Mouse (Mus musculus) midbrain, embryonic 11.5 days (tissue): Measurements from ENCODE around the gene 9530077C05Rik. TPM values are rescaled to one million over a fixed set of nuclear protein-coding genes. Genes with fewer than 3 reads are reported as not detected.
"Not testable (repeated sequence)": the region's sequence is repeated elsewhere in the genome, so short reads cannot be mapped to it uniquely, and the experiment has no call there.

ENCODE experiments used
- ATAC-seq: fragments of 200-750 bp; cut with Nextera tagmentation; 2 replicates; pipeline ENCODE4 v1.8.0; 2017; ENCODE audit warnings: moderate TSS enrichment, moderate library complexity; ENCODE audit not compliant: low FRiP score
- DNase-seq: peaks from one replicate; pipeline ENCODE4 v3.0.0; 2015; ENCODE audit warnings: low spot score; ENCODE audit errors: missing footprints
- H3K27ac ChIP-seq: fragments of 300-500 bp; sonication (generic); 2 replicates; pipeline ENCODE4 v1.5.1; 2014; ENCODE audit warnings: low read depth, low read length
- H3K27me3 ChIP-seq: fragments of 300-500 bp; sonication (generic); 2 replicates; pipeline ENCODE4 v1.6.1; 2014; ENCODE audit warnings: mild to moderate bottlenecking, low read length, moderate library complexity, mixed read lengths; ENCODE audit not compliant: control insufficient read depth, insufficient read depth
- H3K36me3 ChIP-seq: fragments of 300-500 bp; sonication (generic); 2 replicates; pipeline ENCODE4 v1.6.1; 2014; ENCODE audit warnings: mild to moderate bottlenecking, low read length, moderate library complexity, mixed read lengths; ENCODE audit not compliant: control insufficient read depth, insufficient read depth
- H3K4me1 ChIP-seq: fragments of 300-500 bp; sonication (generic); 2 replicates; pipeline ENCODE4 v1.6.1; 2014; ENCODE audit warnings: low read length; ENCODE audit not compliant: control insufficient read depth, insufficient read depth
- H3K4me2 ChIP-seq: fragments of 300-500 bp; sonication (generic); 2 replicates; pipeline ENCODE4 v1.6.1; 2014; ENCODE audit warnings: mild to moderate bottlenecking, moderate library complexity
- H3K4me3 ChIP-seq: fragments of 300-500 bp; sonication (generic); 2 replicates; pipeline ENCODE4 v1.5.1; 2014; ENCODE audit warnings: low read depth, low read length
- H3K9ac ChIP-seq: fragments of 300-500 bp; sonication (generic); 2 replicates; pipeline ENCODE4 v1.6.1; 2014; ENCODE audit warnings: low read length
- H3K9me3 ChIP-seq: fragments of 300-500 bp; sonication (generic); 2 replicates; pipeline ENCODE4 v1.6.1; 2016; ENCODE audit warnings: low read length; ENCODE audit not compliant: control insufficient read depth
- WGBS: fragments of 180-500 bp; shearing (Covaris S2); extraction: QIAGEN DNeasy Blood & Tissue Kit; methylation state at CpG from one replicate; pipeline ENCODE4 v1.1.7; 2014; 5-methylcytosine and 5-hydroxymethylcytosine counted together
- polyA plus RNA-seq: library from polyadenylated mRNA; unstranded; fragments of >200 nt; fragmentation: Nextera tagmentation; extraction: Ambion mirVana; gene quantifications from 2 replicates; pipeline ENCODE4 v1.2.1, GENCODE M21; 2014

The 9530077C05Rik gene
- polyA plus RNA-seq, 1 experiment from 2014 or later = 11.1 TPM

GRCm38 (mm10) chr9:22389021-22389476, 22.3 kb upstream of the 9530077C05Rik start, which contains the start of gene Anln:
Gene Anln (minus strand): TSS chr9:22389188.
- H3K4me2 ChIP-seq = peak within 1 kb of the TSS; percentile 71
- ATAC-seq (peak; percentile 97), DNase-seq (peak; percentile 100)
- peaks cover 9% of the 10 kb centered on the region for H3K4me1 ChIP-seq
- 0% methylated on average over 43 of the region's 44 CpGs for WGBS
- peak within 1 kb of the TSS; percentile 90 for H3K9ac ChIP-seq
- H3K27ac ChIP-seq = peak within 1 kb of the TSS; percentile 85
- peak within 1 kb of the TSS; percentile 74 for H3K4me3 ChIP-seq
- no peaks in the 10 kb centered on the region for H3K36me3 ChIP-seq
- no peaks in the 10 kb centered on the region for H3K9me3 ChIP-seq
- H3K27me3 ChIP-seq = no peaks in the 10 kb centered on the region

- Histone ChIP-seq H3K9ac (peak overlapping the region; percentile 90), H3K4me2 (peak overlapping the region; percentile 71), H3K36me3 (no peaks in the 10 kb centered on the region), H3K27me3 (no peaks in the 10 kb centered on the region), H3K27ac (no peak overlapping the region), H3K4me1 (peaks cover 9% of the 10 kb centered on the region), H3K4me3 (peak overlapping the region; percentile 74; the same call in 1 of the 2 replicates), H3K9me3 (no peaks in the 10 kb centered on the region)
- ATAC-seq (no peak), DNase-seq (peak; percentile 89)
- WGBS = 71% methylated on average over 6 of the region's 6 CpGs
Observed at GRCm38 (mm10) chr9:22389736-22390245, 21.5 kb upstream of the 9530077C05Rik start.

- no peak for DNase-seq
- Histone ChIP-seq H3K9me3 (no peaks in the 10 kb centered on the region), H3K9ac (no peak overlapping the region), H3K27ac (no peak overlapping the region), H3K27me3 (no peaks in the 10 kb centered on the region), H3K4me3 (no peak overlapping the region), H3K4me1 (peaks cover 9% of the 10 kb centered on the region), H3K36me3 (no peaks in the 10 kb centered on the region), H3K4me2 (no peak overlapping the region)
- WGBS = 89% methylated on average over 5 of the region's 5 CpGs
- no peak for ATAC-seq
Observed at GRCm38 (mm10) chr9:22390390-22390789, 20.9 kb upstream of the 9530077C05Rik start.

- WGBS = 90% methylated on average over 2 of the region's 2 CpGs
- Histone ChIP-seq H3K4me3 (no peak overlapping the region), H3K4me2 (no peak overlapping the region), H3K9me3 (no peaks in the 10 kb centered on the region), H3K27me3 (no peaks in the 10 kb centered on the region), H3K27ac (no peak overlapping the region), H3K4me1 (no peaks in the 10 kb centered on the region), H3K36me3 (no peaks in the 10 kb centered on the region), H3K9ac (no peak overlapping the region)
- ATAC-seq (no peak), DNase-seq (no peak)
Observed at GRCm38 (mm10) chr9:22394725-22395124, 16.6 kb upstream of the 9530077C05Rik start.

GRCm38 (mm10) chr9:22399021-22399420, 12.3 kb upstream of the 9530077C05Rik start:
- H3K9me3 ChIP-seq = no peaks in the 10 kb centered on the region
- no peak overlapping the region for H3K4me3 ChIP-seq
- H3K4me2 ChIP-seq = no peak overlapping the region
- H3K27me3 ChIP-seq = no peaks in the 10 kb centered on the region
- H3K9ac ChIP-seq = no peak overlapping the region
- no peak for ATAC-seq
- WGBS = 87% methylated on average over 4 of the region's 4 CpGs
- no peak for DNase-seq
- no peaks in the 10 kb centered on the region for H3K36me3 ChIP-seq
- H3K4me1 ChIP-seq = no peaks in the 10 kb centered on the region
- no peak overlapping the region for H3K27ac ChIP-seq

- ATAC-seq (no peak), DNase-seq (no peak)
- Histone ChIP-seq H3K27ac (no peak overlapping the region), H3K4me2 (no peak overlapping the region), H3K9ac (no peak overlapping the region), H3K36me3 (no peaks in the 10 kb centered on the region), H3K27me3 (no peaks in the 10 kb centered on the region), H3K4me3 (no peak overlapping the region), H3K9me3 (no peaks in the 10 kb centered on the region), H3K4me1 (no peaks in the 10 kb centered on the region)
- 83% methylated on average over 6 of the region's 6 CpGs for WGBS
Observed at GRCm38 (mm10) chr9:22402001-22402400, 9.3 kb upstream of the 9530077C05Rik start.

GRCm38 (mm10) chr9:22402976-22403375, 8.3 kb upstream of the 9530077C05Rik start:
- no peaks in the 10 kb centered on the region for H3K36me3 ChIP-seq
- no peak overlapping the region for H3K4me2 ChIP-seq
- no peaks in the 10 kb centered on the region for H3K4me1 ChIP-seq
- no peak overlapping the region for H3K4me3 ChIP-seq
- no peaks in the 10 kb centered on the region for H3K27me3 ChIP-seq
- no peaks in the 10 kb centered on the region for H3K9me3 ChIP-seq
- 88% methylated on average over 3 of the region's 3 CpGs for WGBS
- no peak overlapping the region for H3K27ac ChIP-seq
- ATAC-seq = no peak
- H3K9ac ChIP-seq = no peak overlapping the region
- no peak for DNase-seq

GRCm38 (mm10) chr9:22403501-22403900, 7.8 kb upstream of the 9530077C05Rik start:
- H3K9ac ChIP-seq, ATAC-seq: not testable (repeated sequence)
- 48% methylated on average over 2 of the region's 2 CpGs for WGBS

GRCm38 (mm10) chr9:22405414-22405813, 5.9 kb upstream of the 9530077C05Rik start:
- Histone ChIP-seq H3K4me2 (no peak overlapping the region), H3K9ac (no peak overlapping the region), H3K27ac (no peak overlapping the region), H3K27me3 (no peaks in the 10 kb centered on the region), H3K9me3 (no peaks in the 10 kb centered on the region), H3K4me1 (no peaks in the 10 kb centered on the region), H3K36me3 (no peaks in the 10 kb centered on the region), H3K4me3 (no peak overlapping the region)
- DNase-seq (no peak), ATAC-seq (no peak)
- 85% methylated on average over 3 of the region's 3 CpGs for WGBS

More at GRCm38 (mm10) chr9:22403501-22403900, 7.8 kb upstream of the 9530077C05Rik start:
- H3K27ac ChIP-seq, H3K9me3 ChIP-seq, H3K4me3 ChIP-seq, DNase-seq, H3K27me3 ChIP-seq, H3K4me1 ChIP-seq, H3K4me2 ChIP-seq, H3K36me3 ChIP-seq: not testable (repeated sequence)
